In the genomic region with DNA sequence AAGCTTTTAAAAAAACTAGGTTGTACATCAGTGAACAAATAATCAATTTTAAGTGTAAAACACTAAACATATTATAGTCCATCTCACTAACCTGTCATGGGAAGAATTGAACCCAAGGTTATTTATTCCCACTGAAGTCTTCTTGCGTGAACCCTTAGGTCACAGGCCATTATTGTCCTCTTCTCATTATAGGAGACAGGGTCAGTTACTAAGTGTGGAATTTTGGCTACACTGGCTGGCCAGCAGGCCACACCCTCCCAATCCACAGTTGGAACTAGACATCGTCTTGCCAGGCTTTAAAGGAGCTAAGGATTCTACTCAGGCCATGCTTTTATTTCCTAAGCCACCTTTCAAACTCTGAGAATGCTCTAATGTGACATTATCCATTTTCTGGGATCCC, we compare ENCODE assay signal across 23 mouse cellular contexts. TPM values are rescaled to one million over a fixed set of nuclear protein-coding genes. Genes with fewer than 3 reads are reported as not detected.
DNase-seq lines count a peak whose midpoint lies in the region; ATAC-seq and TF ChIP-seq lines count a peak whose summit lies in the region.
"Had no signal": no experiment of that assay in that cellular context is flagged by ENCODE, and none has a peak within 500 bp of the region (broad histone marks: within the 10 kb centered on the region; RNA-seq: fewer than 3 reads in every experiment).

No protein-coding gene starts in this region.

- no peak for TF ChIP-seq CTCF in CH12.LX (conservative IDR thresholded peaks at IDR 0.05 in 1 of 2, IDR thresholded peaks at IDR 0.05 in 1 of 2; ENCODE audit: low read depth in 2 of 2, low read length in 2 of 2)
- no peak for TF ChIP-seq CTCF in hindbrain, postnatal 0 days (IDR thresholded peaks at IDR 0.05; ENCODE audit: low read depth)

- no peak for ATAC-seq in embryonic facial prominence, embryonic 12.5 days (ENCODE audit: insufficient number of reproducible peaks, insufficient read depth, low FRiP score, low TSS enrichment)
- no peak for ATAC-seq in embryonic facial prominence, embryonic 13.5 days (ENCODE audit: insufficient number of reproducible peaks, insufficient read depth, low FRiP score, low TSS enrichment, low read depth)
- no peak for ATAC-seq in hindbrain, postnatal 0 days
- ATAC-seq: activated CD4-positive, CD25-positive, alpha-beta regulatory T cell, adult 4 months; CD4-positive, CD25-positive, alpha-beta regulatory T cell, adult 4 months; forebrain, embryonic 14.5 days; forebrain, embryonic 16.5 days; Patski had no signal

- WGBS in embryonic facial prominence, embryonic 12.5 days, result 63% methylated on average over 2 of the region's 2 CpGs
- 79% methylated on average over 2 of the region's 2 CpGs for WGBS in embryonic facial prominence, embryonic 10.5 days
- WGBS in embryonic facial prominence, embryonic 13.5 days, result 60% methylated on average over 2 of the region's 2 CpGs
- 73% methylated on average over 2 of the region's 2 CpGs for WGBS in hindbrain, postnatal 0 days

- no peak for DNase-seq in embryonic facial prominence, embryonic 10.5 days (ENCODE audit: low spot score)
- DNase-seq in CH12.LX (ENCODE audit: extremely low read depth), result no peak
- no peak for DNase-seq in hindbrain, postnatal 0 days (ENCODE audit: low spot score)
- DNase-seq: adrenal gland, adult 8-10 months; adrenal gland, postnatal 14 days; adrenal gland, postnatal 36 days; B cell, adult 2 months; cerebellum, adult 11-12 months; cerebellum, adult 2 months; cerebellum, adult 9-10 months; cerebellum, postnatal 10 days; cerebellum, postnatal 25 days had no signal

- H3K27me3 ChIP-seq in embryonic facial prominence, embryonic 12.5 days, result no peaks in the 10 kb centered on the region
- H3K27me3 ChIP-seq in embryonic facial prominence, embryonic 10.5 days (replicated peaks; ENCODE audit: low read depth, poor library complexity, severe bottlenecking), result no peaks in the 10 kb centered on the region
- H3K27me3 ChIP-seq in CH12.LX (replicated peaks), result no peaks in the 10 kb centered on the region
- H3K27me3 ChIP-seq in embryonic facial prominence, embryonic 13.5 days, result no peaks in the 10 kb centered on the region
- no peaks in the 10 kb centered on the region for H3K27me3 ChIP-seq in hindbrain, postnatal 0 days (ENCODE audit: insufficient read depth, low read length)
- H3K27me3 ChIP-seq: embryonic facial prominence, embryonic 15.5 days; forebrain, embryonic 12.5 days; Patski had no signal

- H3K4me1 ChIP-seq in embryonic facial prominence, embryonic 12.5 days, result peaks cover 23% of the 10 kb centered on the region
- H3K4me1 ChIP-seq in embryonic facial prominence, embryonic 10.5 days, result peaks cover 22% of the 10 kb centered on the region
- H3K4me1 ChIP-seq in CH12.LX (ENCODE audit: control insufficient read depth in 1 of 2, insufficient read depth in 2 of 2), result peaks cover 4 to 59% of the 10 kb centered on the region in 2 experiments; a peak in 3 of 4 replicates
- peaks cover 48% of the 10 kb centered on the region for H3K4me1 ChIP-seq in embryonic facial prominence, embryonic 13.5 days
- no peaks in the 10 kb centered on the region for H3K4me1 ChIP-seq in hindbrain, postnatal 0 days (ENCODE audit: insufficient read depth, low read length)

- H3K79me2 ChIP-seq in CH12.LX (replicated peaks; ENCODE audit: control insufficient read depth, extremely low read depth, insufficient read depth, poor library complexity, severe bottlenecking), result peaks cover 29% of the 10 kb centered on the region

- H3K27ac ChIP-seq in embryonic facial prominence, embryonic 12.5 days, result 0 out of 2 replicates have a peak overlapping the region, but pooled peaks have one; percentile 17
- H3K27ac ChIP-seq in embryonic facial prominence, embryonic 10.5 days (replicated peaks), result no peak overlapping the region
- H3K27ac ChIP-seq in CH12.LX (ENCODE audit: insufficient read depth, low read depth), result no peak overlapping the region
- peak overlapping the region; percentile 39; the same call in 1 of the 2 replicates for H3K27ac ChIP-seq in embryonic facial prominence, embryonic 13.5 days
- H3K27ac ChIP-seq in hindbrain, postnatal 0 days, result no peak overlapping the region
- H3K27ac ChIP-seq: embryonic facial prominence, embryonic 15.5 days; forebrain, embryonic 10.5 days; forebrain, embryonic 12.5 days had no signal

- H3K9me3 ChIP-seq in embryonic facial prominence, embryonic 12.5 days, result no peaks in the 10 kb centered on the region
- H3K9me3 ChIP-seq in embryonic facial prominence, embryonic 10.5 days, result no peaks in the 10 kb centered on the region
- H3K9me3 ChIP-seq in CH12.LX (replicated peaks; ENCODE audit: low read length), result no peaks in the 10 kb centered on the region
- no peaks in the 10 kb centered on the region for H3K9me3 ChIP-seq in embryonic facial prominence, embryonic 13.5 days
- no peaks in the 10 kb centered on the region for H3K9me3 ChIP-seq in hindbrain, postnatal 0 days (ENCODE audit: low read length)
- H3K9me3 ChIP-seq: embryonic facial prominence, embryonic 15.5 days; forebrain, embryonic 10.5 days; forebrain, embryonic 12.5 days had no signal

- no peak for TF ChIP-seq EP300 in CH12.LX (IDR thresholded peaks at IDR 0.05; ENCODE audit: low read length)

- no peak for TF ChIP-seq RAD21 in CH12.LX (IDR thresholded peaks at IDR 0.05; ENCODE audit: low read depth, low read length)

- no peak overlapping the region for H3K4me3 ChIP-seq in embryonic facial prominence, embryonic 12.5 days
- no peak overlapping the region for H3K4me3 ChIP-seq in embryonic facial prominence, embryonic 10.5 days
- no peak overlapping the region for H3K4me3 ChIP-seq in CH12.LX (replicated peaks in 1 of 3; ENCODE audit: low read depth in 2 of 3, low read length in 2 of 3, poor library complexity in 1 of 3)
- no peak overlapping the region for H3K4me3 ChIP-seq in embryonic facial prominence, embryonic 13.5 days
- no peak overlapping the region for H3K4me3 ChIP-seq in hindbrain, postnatal 0 days (ENCODE audit: low read length)
- H3K4me3 ChIP-seq: embryonic facial prominence, embryonic 15.5 days; erythroblast, embryonic 14.5 days; forebrain, embryonic 10.5 days; forebrain, embryonic 12.5 days had no signal

- dilution Hi-C loops in CH12.LX (cut with MboI; ENCODE audit: extremely low pct_ligation_motif_present, extremely low pct_unique_long_range_greater_than_20kb, low sequenced_read_pairs), result no loop called here

- in situ Hi-C loops in CH12.LX (cut with MboI; ENCODE audit: low pct_ligation_motif_present, low pct_unique_long_range_greater_than_20kb, low sequenced_read_pairs), result no loop called here

- peak; percentile 46 for TF ChIP-seq POLR2A in CH12.LX (IDR thresholded peaks at IDR 0.05; ENCODE audit: low read depth, low read length)

- no peak overlapping the region for H3K4me2 ChIP-seq in embryonic facial prominence, embryonic 12.5 days (replicated peaks)
- no peak overlapping the region for H3K4me2 ChIP-seq in CH12.LX (ENCODE audit: insufficient read depth, low read depth, poor library complexity, severe bottlenecking)
- H3K4me2 ChIP-seq in embryonic facial prominence, embryonic 13.5 days, result no peak overlapping the region
- H3K4me2 ChIP-seq in hindbrain, postnatal 0 days (ENCODE audit: low read depth, low read length), result no peak overlapping the region
- H3K4me2 ChIP-seq: embryonic facial prominence, embryonic 15.5 days; forebrain, embryonic 12.5 days had no signal

- H3K36me3 ChIP-seq in embryonic facial prominence, embryonic 12.5 days, result peaks cover 38% of the 10 kb centered on the region
- peaks cover 54% of the 10 kb centered on the region for H3K36me3 ChIP-seq in embryonic facial prominence, embryonic 10.5 days (replicated peaks)
- H3K36me3 ChIP-seq in CH12.LX (replicated peaks in 1 of 2; ENCODE audit: control insufficient read depth in 1 of 2, insufficient read depth in 1 of 2, low read length in 1 of 2), result peaks cover 35 to 57% of the 10 kb centered on the region in 2 experiments
- peaks cover 37% of the 10 kb centered on the region for H3K36me3 ChIP-seq in embryonic facial prominence, embryonic 13.5 days
- peaks cover 28% of the 10 kb centered on the region for H3K36me3 ChIP-seq in hindbrain, postnatal 0 days (ENCODE audit: insufficient read depth, low read length)

- no peak overlapping the region for H3K9ac ChIP-seq in embryonic facial prominence, embryonic 12.5 days
- H3K9ac ChIP-seq in CH12.LX (ENCODE audit: insufficient read depth, low read depth), result no peak overlapping the region
- no peak overlapping the region for H3K9ac ChIP-seq in embryonic facial prominence, embryonic 13.5 days
- no peak overlapping the region for H3K9ac ChIP-seq in hindbrain, postnatal 0 days (replicated peaks; ENCODE audit: low read length)
- H3K9ac ChIP-seq: embryonic facial prominence, embryonic 15.5 days; forebrain, embryonic 12.5 days had no signal

TF ChIP-seq in CH12.LX, 34 proteins besides CTCF, POLR2A, EP300 and RAD21:
- TF ChIP-seq MAZ (IDR thresholded peaks at IDR 0.05; ENCODE audit: low read depth, low read length) (no peak), CHD2 (IDR thresholded peaks at IDR 0.05; ENCODE audit: low read length) (0 out of 2 replicates have a peak, but pooled peaks have one; percentile 11), POLR2AphosphoS2 (IDR thresholded peaks at IDR 0.05; ENCODE audit: low read depth, low read length) (peak; percentile 95; the same call in 1 of the 2 replicates)

RNA-seq across cellular contexts. Expression of gene Rpl34, which starts 4.5 kb away (rescaled TPM):
- polyA plus RNA-seq in embryonic facial prominence, embryonic 12.5 days (2016; fragmentation: Nextera tagmentation; extraction: Ambion mirVana), result 842 and 900 TPM in 2 replicates
- 961 and 964 TPM in 2 replicates for polyA plus RNA-seq in embryonic facial prominence, embryonic 10.5 days (2016; fragmentation: Nextera tagmentation; extraction: Ambion mirVana)
- total RNA-seq in CH12.LX (2012; rRNA removed) (2,604 and 2,660 TPM in 2 replicates), CH12.LX (2014; rRNA removed) (3,001 and 3,052 TPM in 2 replicates)
- polyA plus RNA-seq in CH12.LX (2012; ENCODE audit: insufficient read length, low read depth), result 1,701 and 1,728 TPM in 2 replicates
- polyA plus RNA-seq in embryonic facial prominence, embryonic 13.5 days (2015; fragmentation: Nextera tagmentation; extraction: Ambion mirVana), result 960 and 1,059 TPM in 2 replicates
- total RNA-seq in hindbrain, postnatal 0 days (2014; rRNA removed), result 572 and 622 TPM in 2 replicates
- polyA plus RNA-seq in hindbrain, postnatal 0 days (2015; fragmentation: Nextera tagmentation; extraction: Ambion mirVana), result 543 and 545 TPM in 2 replicates

RNA-seq across cellular contexts. Expression of gene Ostc, which starts 16.5 kb away (rescaled TPM):
- 359 and 369 TPM in 2 replicates for polyA plus RNA-seq in embryonic facial prominence, embryonic 12.5 days (2016; fragmentation: Nextera tagmentation; extraction: Ambion mirVana)
- polyA plus RNA-seq in embryonic facial prominence, embryonic 10.5 days (2016; fragmentation: Nextera tagmentation; extraction: Ambion mirVana), result 314 TPM in 2 replicates
- total RNA-seq in CH12.LX (2012; rRNA removed) (214 and 239 TPM in 2 replicates), CH12.LX (2014; rRNA removed) (551 and 565 TPM in 2 replicates)
- polyA plus RNA-seq in CH12.LX (2012; ENCODE audit: insufficient read length, low read depth), result 237 and 247 TPM in 2 replicates
- 407 and 439 TPM in 2 replicates for polyA plus RNA-seq in embryonic facial prominence, embryonic 13.5 days (2015; fragmentation: Nextera tagmentation; extraction: Ambion mirVana)
- 96.4 and 102 TPM in 2 replicates for total RNA-seq in hindbrain, postnatal 0 days (2014; rRNA removed)
- 182 and 185 TPM in 2 replicates for polyA plus RNA-seq in hindbrain, postnatal 0 days (2015; fragmentation: Nextera tagmentation; extraction: Ambion mirVana)

Comparison
In these comparisons a context has a peak if more than half of its experiments do, and no peak if none do; other contexts are left out.
1. H3K27ac ChIP-seq: peak in embryonic facial prominence, embryonic 12.5 days (single experiment) and embryonic facial prominence, embryonic 13.5 days (single experiment); none in embryonic facial prominence, embryonic 10.5 days (single experiment), CH12.LX (single experiment) and hindbrain, postnatal 0 days (single experiment).